Mouse (Mus musculus) bone marrow, adult 2 months (tissue): ENCODE measurements around the gene Dlx5. TPM values are rescaled to one million over a fixed set of nuclear protein-coding genes. Genes with fewer than 3 reads are reported as not detected.
A peak's percentile ranks its signal among the peaks of the same experiment; 100 is the strongest.

Experiments used
- H3K27ac ChIP-seq: fragments of 200-500 bp; 2 replicates; pipeline ENCODE4 v1.5.1; 2012; ENCODE audit warnings: low read depth, mild to moderate bottlenecking, control low read depth, inconsistent platforms, low read length; ENCODE audit not compliant: control insufficient read depth, poor library complexity, insufficient read depth
- H3K4me1 ChIP-seq: fragments of 200-500 bp; 2 replicates; pipeline ENCODE4 v1.6.1; 2011; ENCODE audit warnings: low read length; ENCODE audit not compliant: control insufficient read depth, insufficient read depth
- H3K4me3 ChIP-seq: fragments of 200-500 bp; replicated peaks from 2 replicates; pipeline ENCODE3; 2011; ENCODE audit warnings: mild to moderate bottlenecking, low read depth, low read length, control low read depth; ENCODE audit not compliant: control insufficient read depth
- CTCF ChIP-seq: fragments of 200-500 bp; IDR thresholded peaks from 2 replicates; pipeline ENCODE4 v1.5.1; 2011; ENCODE audit warnings: low read length, control low read depth; ENCODE audit not compliant: control insufficient read depth, insufficient read depth
- POLR2A ChIP-seq: fragments of 200-500 bp; IDR thresholded peaks from 2 replicates; pipeline ENCODE4 v1.6.1; 2011; ENCODE audit warnings: low read depth, mild to moderate bottlenecking, control low read depth, low read length, borderline replicate concordance; ENCODE audit not compliant: control insufficient read depth
- WGBS: fragments of 180-500 bp; shearing (Covaris S2); methylation state at CpG from one replicate; pipeline ENCODE4 v1.1.7; 2018; 5-methylcytosine and 5-hydroxymethylcytosine counted together
- polyA plus RNA-seq: library from polyadenylated mRNA; stranded (reverse); fragments of >200 nt; gene quantifications from 2 replicates; pipeline ENCODE4 v1.2.4, GENCODE M21; 2011; ENCODE audit warnings: low replicate concordance; ENCODE audit not compliant: missing spikeins, insufficient read depth, insufficient read length

The Dlx5 gene
- 1.8 and 2.8 TPM in 2 replicates for polyA plus RNA-seq

GRCm38 (mm10) chr6:6881638-6882190 lies at the start of gene Dlx5:
TSS of gene Dlx5 (minus strand) at chr6:6882085.
- Histone ChIP-seq H3K4me1 (no peaks in the 10 kb centered on the region), H3K27ac (peak within 1 kb of the TSS; percentile 43; the same call in 1 of the 2 replicates), H3K4me3 (no peak within 1 kb of the TSS)
- WGBS, result 4% methylated on average over 36 of the region's 42 CpGs
- TF ChIP-seq CTCF (no peak), POLR2A (no peak)

DNA sequence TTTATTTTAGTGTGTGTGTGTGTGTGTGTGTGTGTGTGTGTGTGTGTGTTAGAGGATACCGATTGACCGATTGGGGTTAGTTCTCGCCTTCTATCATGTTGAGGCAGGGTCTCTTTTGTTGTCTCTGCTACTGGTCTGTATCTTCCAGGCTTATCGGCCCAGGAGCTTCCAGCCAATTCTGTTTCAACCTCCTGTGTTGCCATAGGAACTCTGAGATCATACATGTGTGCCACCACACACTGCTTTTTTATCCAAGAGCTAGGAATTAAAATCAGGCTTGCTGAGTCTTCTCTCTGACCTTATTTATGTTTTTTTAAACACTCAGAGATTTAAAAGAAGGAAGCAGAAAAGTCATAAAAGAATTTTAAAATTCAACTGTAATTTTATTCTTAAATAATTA lies 49.6 kb upstream of the Dlx5 start:
- WGBS, result 74% methylated on average over 4 of the region's 4 CpGs
- no peak overlapping the region for H3K27ac ChIP-seq
- H3K4me3 ChIP-seq, result no peak overlapping the region
- no peaks in the 10 kb centered on the region for H3K4me1 ChIP-seq
- TF ChIP-seq POLR2A (no peak), CTCF (no peak)

GRCm38 (mm10) chr6:6930831-6931230 lies 48.9 kb upstream of the Dlx5 start:
- WGBS, result 86% methylated on average over 4 of the region's 4 CpGs
- Histone ChIP-seq H3K4me1 (no peaks in the 10 kb centered on the region), H3K27ac (no peak overlapping the region), H3K4me3 (no peak overlapping the region)
- no peak for TF ChIP-seq POLR2A
- no peak for TF ChIP-seq CTCF

GRCm38 (mm10) chr6:6925264-6925663 lies 43.4 kb upstream of the Dlx5 start:
- 56% methylated on average over 1 of the region's 1 CpGs for WGBS
- TF ChIP-seq CTCF (no peak), POLR2A (no peak)
- no peaks in the 10 kb centered on the region for H3K4me1 ChIP-seq

DNA sequence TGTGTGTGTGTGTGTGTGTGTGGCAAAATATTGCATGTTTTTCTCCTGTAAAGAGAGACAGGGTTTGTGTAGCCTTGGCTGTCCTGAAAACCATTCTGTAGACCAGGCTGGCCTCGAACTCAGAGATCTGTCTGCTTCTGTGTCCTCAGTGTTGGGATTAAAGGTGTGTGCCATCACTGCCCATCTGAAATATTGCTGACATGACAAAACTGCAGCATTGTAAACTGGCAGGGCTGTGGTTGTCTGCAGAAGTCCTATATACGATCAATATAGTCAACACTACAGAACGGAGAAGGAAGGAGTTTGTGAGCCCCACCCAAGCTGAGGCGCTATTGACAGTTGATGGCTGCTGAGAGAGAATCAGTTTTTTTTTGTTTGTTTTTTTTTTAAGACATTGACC lies 35.4 kb upstream of the Dlx5 start:
- TF ChIP-seq POLR2A, result no peak
- TF ChIP-seq CTCF, result no peak
- Histone ChIP-seq H3K4me3 (no peak overlapping the region), H3K4me1 (no peaks in the 10 kb centered on the region), H3K27ac (no peak overlapping the region)
- WGBS, result 82% methylated on average over 4 of the region's 4 CpGs

More at GRCm38 (mm10) chr6:6925264-6925663, 43.4 kb upstream of the Dlx5 start:
- H3K4me3 ChIP-seq, result no peak overlapping the region
- H3K27ac ChIP-seq, result no peak overlapping the region

DNA sequence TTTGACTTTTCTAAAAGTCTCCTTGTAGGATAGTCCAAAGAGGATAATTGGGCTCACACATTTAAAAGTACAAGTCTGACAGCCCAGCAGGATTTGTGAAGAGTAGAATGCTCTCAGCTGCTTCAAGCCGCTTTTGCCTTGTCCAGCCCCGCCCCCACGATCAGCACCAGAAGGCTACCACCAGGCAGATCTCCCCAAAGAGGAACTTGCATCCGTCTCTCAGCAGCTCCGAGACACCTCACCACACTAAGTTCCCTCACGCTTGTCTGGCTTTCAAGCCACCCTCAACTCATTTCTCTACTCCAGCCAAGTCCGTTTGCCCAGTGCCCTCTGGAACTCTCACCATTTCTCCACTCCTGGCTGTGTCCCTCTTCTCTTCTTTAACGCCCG lies 33.6 kb upstream of the Dlx5 start:
- 23% methylated on average over 9 of the region's 9 CpGs for WGBS
- no peak overlapping the region for H3K4me3 ChIP-seq
- TF ChIP-seq CTCF, result no peak
- no peak for TF ChIP-seq POLR2A
- no peak overlapping the region for H3K27ac ChIP-seq
- H3K4me1 ChIP-seq, result no peaks in the 10 kb centered on the region

GRCm38 (mm10) chr6:6914849-6915525 lies 33.1 kb upstream of the Dlx5 start:
- TF ChIP-seq POLR2A (no peak), CTCF (0 out of 2 replicates have a peak, but pooled peaks have one; percentile 3)
- no peak overlapping the region for H3K27ac ChIP-seq
- H3K4me1 ChIP-seq, result no peaks in the 10 kb centered on the region
- H3K4me3 ChIP-seq, result no peak overlapping the region
- WGBS, result 36% methylated on average over 5 of the region's 5 CpGs

GRCm38 (mm10) chr6:6914304-6914703 lies 32.4 kb upstream of the Dlx5 start:
- WGBS, result 76% methylated on average over 1 of the region's 1 CpGs
- H3K4me3 ChIP-seq, result no peak overlapping the region
- no peak overlapping the region for H3K27ac ChIP-seq
- H3K4me1 ChIP-seq, result no peaks in the 10 kb centered on the region
- TF ChIP-seq CTCF, result no peak
- TF ChIP-seq POLR2A, result no peak

DNA sequence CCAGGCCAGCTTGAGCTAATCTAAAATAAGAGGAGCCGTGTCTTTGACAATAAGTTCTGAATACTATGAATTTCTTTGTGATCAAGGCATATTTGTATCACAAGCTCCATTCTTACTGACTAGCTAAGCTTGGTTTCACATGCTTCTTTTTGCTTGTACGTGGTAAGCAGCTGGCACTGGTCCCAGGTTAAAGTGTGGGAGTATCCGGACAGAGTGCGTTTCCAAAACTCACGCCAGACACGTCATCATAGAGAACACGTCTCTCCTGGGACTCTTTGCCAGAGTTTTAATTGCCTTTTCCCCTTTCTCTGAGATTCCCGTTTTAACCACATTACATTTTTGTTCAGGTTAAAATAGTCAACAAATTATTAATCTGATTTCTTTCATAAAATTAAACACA lies 27.7 kb upstream of the Dlx5 start:
- TF ChIP-seq CTCF (no peak), POLR2A (no peak)
- H3K4me3 ChIP-seq, result no peak overlapping the region
- 73% methylated on average over 8 of the region's 8 CpGs for WGBS
- no peaks in the 10 kb centered on the region for H3K4me1 ChIP-seq
- no peak overlapping the region for H3K27ac ChIP-seq
